Mouse (Mus musculus): ENCODE results near the gene Lman2l. TPM values are rescaled to one million over a fixed set of nuclear protein-coding genes. Genes with fewer than 3 reads are reported as not detected.

Gene Lman2l
- polyA plus RNA-seq, 1 experiment = 6.7 TPM

- Histone ChIP-seq H3K4me1 (peaks cover 84% of the 10 kb centered on the region), H3K27me3 (replicated peaks) (no peaks in the 10 kb centered on the region), H3K36me3 (replicated peaks; ENCODE audit: low read length) (peaks cover 30% of the 10 kb centered on the region), H3K4me3 (replicated peaks) (peak overlapping the region; percentile 87), H3K9me3 (peaks cover 5% of the 10 kb centered on the region; the same call in 1 of the 2 replicates)
- TF ChIP-seq FLI1 (IDR thresholded peaks at IDR 0.05; ENCODE audit: low read length) = no peak
Measured at GRCm38 (mm10) chr1:36461829-36462228, 16.8 kb upstream of the Lman2l start.

GRCm38 (mm10) chr1:36458169-36458568 lies 13.1 kb upstream of the Lman2l start:
- TF ChIP-seq FLI1 (IDR thresholded peaks at IDR 0.05; ENCODE audit: low read length) (peak; percentile 38; the same call in 1 of the 2 replicates), GATA1 (IDR thresholded peaks at IDR 0.05; ENCODE audit: borderline replicate concordance, low read length) (no peak)
- H3K36me3 ChIP-seq (replicated peaks; ENCODE audit: low read length) = peaks cover 10% of the 10 kb centered on the region
- peaks cover 7% of the 10 kb centered on the region; the same call in 1 of the 2 replicates for H3K9me3 ChIP-seq
- H3K4me3 ChIP-seq (replicated peaks) = peak overlapping the region; percentile 77
- peaks cover 90% of the 10 kb centered on the region for H3K4me1 ChIP-seq
- no peaks in the 10 kb centered on the region for H3K27me3 ChIP-seq (replicated peaks)

GRCm38 (mm10) chr1:36457388-36458014 lies 12.4 kb upstream of the Lman2l start:
- TF ChIP-seq GATA1 (IDR thresholded peaks at IDR 0.05; ENCODE audit: borderline replicate concordance, low read length) (no peak), FLI1 (IDR thresholded peaks at IDR 0.05; ENCODE audit: low read length) (no peak)
- Histone ChIP-seq H3K36me3 (replicated peaks; ENCODE audit: low read length) (peaks cover 8% of the 10 kb centered on the region), H3K9me3 (peaks cover 7% of the 10 kb centered on the region; the same call in 1 of the 2 replicates), H3K4me3 (replicated peaks) (peak overlapping the region; percentile 77), H3K4me1 (peaks cover 88% of the 10 kb centered on the region), H3K27me3 (replicated peaks) (no peaks in the 10 kb centered on the region)

GRCm38 (mm10) chr1:36454055-36454815 lies 9.2 kb upstream of the Lman2l start:
- Histone ChIP-seq H3K36me3 (replicated peaks; ENCODE audit: low read length) (peaks cover 2% of the 10 kb centered on the region), H3K9me3 (peaks cover 9% of the 10 kb centered on the region), H3K27me3 (replicated peaks) (no peaks in the 10 kb centered on the region), H3K4me3 (replicated peaks) (peak overlapping the region; percentile 28), H3K4me1 (peaks cover 55% of the 10 kb centered on the region)
- TF ChIP-seq FLI1 (IDR thresholded peaks at IDR 0.05; ENCODE audit: low read length) (no peak), GATA1 (IDR thresholded peaks at IDR 0.05; ENCODE audit: borderline replicate concordance, low read length) (no peak)

- no peak for TF ChIP-seq GATA1 (IDR thresholded peaks at IDR 0.05; ENCODE audit: borderline replicate concordance, low read length)
- TF ChIP-seq FLI1 (IDR thresholded peaks at IDR 0.05; ENCODE audit: low read length) = no peak
- no peak overlapping the region for H3K4me3 ChIP-seq (replicated peaks)
- peaks cover 11% of the 10 kb centered on the region for H3K9me3 ChIP-seq
- peaks cover 38% of the 10 kb centered on the region for H3K4me1 ChIP-seq
- no peaks in the 10 kb centered on the region for H3K27me3 ChIP-seq (replicated peaks)
- peaks cover 17% of the 10 kb centered on the region for H3K36me3 ChIP-seq (replicated peaks; ENCODE audit: low read length)
Measured at GRCm38 (mm10) chr1:36446841-36447240, 1.8 kb upstream of the Lman2l start.

GRCm38 (mm10) chr1:36446106-36446824 lies 1.2 kb upstream of the Lman2l start:
- no peaks in the 10 kb centered on the region for H3K27me3 ChIP-seq (replicated peaks)
- H3K4me3 ChIP-seq (replicated peaks) = no peak overlapping the region
- peaks cover 39% of the 10 kb centered on the region for H3K4me1 ChIP-seq
- TF ChIP-seq FLI1 (IDR thresholded peaks at IDR 0.05; ENCODE audit: low read length) (no peak), GATA1 (IDR thresholded peaks at IDR 0.05; ENCODE audit: borderline replicate concordance, low read length) (no peak)
- H3K36me3 ChIP-seq (replicated peaks; ENCODE audit: low read length) = peaks cover 23% of the 10 kb centered on the region
- peaks cover 11% of the 10 kb centered on the region for H3K9me3 ChIP-seq

GRCm38 (mm10) chr1:36445508-36445907 lies 437 bp upstream of the Lman2l start:
- H3K36me3 ChIP-seq (replicated peaks; ENCODE audit: low read length) = peaks cover 28% of the 10 kb centered on the region

GRCm38 (mm10) chr1:36441101-36441500 lies 4.0 kb downstream of the Lman2l start:
- peaks cover 71% of the 10 kb centered on the region for H3K36me3 ChIP-seq (replicated peaks; ENCODE audit: low read length)
- TF ChIP-seq GATA1 (IDR thresholded peaks at IDR 0.05; ENCODE audit: borderline replicate concordance, low read length) (no peak), FLI1 (IDR thresholded peaks at IDR 0.05; ENCODE audit: low read length) (no peak)

More at GRCm38 (mm10) chr1:36445508-36445907, 437 bp upstream of the Lman2l start:
- H3K4me1 ChIP-seq = peaks cover 41% of the 10 kb centered on the region
- peak overlapping the region; percentile 98 for H3K4me3 ChIP-seq (replicated peaks)
- H3K27me3 ChIP-seq (replicated peaks) = no peaks in the 10 kb centered on the region
- H3K9me3 ChIP-seq = peaks cover 11% of the 10 kb centered on the region
- no peak for TF ChIP-seq FLI1 (IDR thresholded peaks at IDR 0.05; ENCODE audit: low read length)
- no peak for TF ChIP-seq GATA1 (IDR thresholded peaks at IDR 0.05; ENCODE audit: borderline replicate concordance, low read length)

GRCm38 (mm10) chr1:36437223-36437622 lies 7.8 kb downstream of the Lman2l start:
- H3K4me3 ChIP-seq (replicated peaks) = peak overlapping the region; percentile 7
- H3K9me3 ChIP-seq = no peaks in the 10 kb centered on the region
- TF ChIP-seq GATA1 (IDR thresholded peaks at IDR 0.05; ENCODE audit: borderline replicate concordance, low read length) (no peak), FLI1 (IDR thresholded peaks at IDR 0.05; ENCODE audit: low read length) (no peak)
- peaks cover 96% of the 10 kb centered on the region for H3K36me3 ChIP-seq (replicated peaks; ENCODE audit: low read length)
- peaks cover 21% of the 10 kb centered on the region for H3K4me1 ChIP-seq
- H3K27me3 ChIP-seq (replicated peaks) = no peaks in the 10 kb centered on the region

More at GRCm38 (mm10) chr1:36441101-36441500, 4.0 kb downstream of the Lman2l start:
- no peaks in the 10 kb centered on the region for H3K9me3 ChIP-seq
- H3K4me1 ChIP-seq = peaks cover 35% of the 10 kb centered on the region
- H3K27me3 ChIP-seq (replicated peaks) = no peaks in the 10 kb centered on the region
- no peak overlapping the region for H3K4me3 ChIP-seq (replicated peaks)

Measured in megakaryocyte, embryonic 14.5 days (primary cell).